ENCODE assay signal across 9 mouse cellular contexts in genomic region chr7:100816759-100817441, GRCm38 (mm10). TPM values are rescaled to one million over a fixed set of nuclear protein-coding genes. Genes with fewer than 3 reads are reported as not detected.
DNase-seq lines count a peak whose midpoint lies in the region; ATAC-seq and TF ChIP-seq lines count a peak whose summit lies in the region.
"Had no signal": no experiment of that assay in that cellular context is flagged by ENCODE, and none has a peak within 500 bp of the region (broad histone marks: within the 10 kb centered on the region; RNA-seq: fewer than 3 reads in every experiment).

No protein-coding gene starts in this region.

- peak overlapping the region; percentile 67 for H3K27ac ChIP-seq in heart, embryonic 15.5 days
- H3K27ac ChIP-seq in midbrain, postnatal 0 days (ENCODE audit: low read depth, low read length) = 0 out of 2 replicates have a peak overlapping the region, but pooled peaks have one; percentile 32
- no peak overlapping the region for H3K27ac ChIP-seq in hindbrain, embryonic 10.5 days
- H3K27ac ChIP-seq: neural tube, embryonic 13.5 days had no signal

- no peak for ATAC-seq in heart, embryonic 15.5 days (replicated peaks; ENCODE audit: insufficient number of reproducible peaks, insufficient read depth, low FRiP score, low read depth)
- ATAC-seq in midbrain, postnatal 0 days (ENCODE audit: low FRiP score) = no peak

- WGBS in heart, embryonic 15.5 days = 44% methylated on average over 6 of the region's 6 CpGs
- 53% methylated on average over 6 of the region's 6 CpGs for WGBS in midbrain, postnatal 0 days
- 73% methylated on average over 6 of the region's 6 CpGs for WGBS in hindbrain, embryonic 10.5 days

- intact Hi-C loops in heart, postnatal 25 days (cut with DNase I) = loop anchor here (5.0 to 10.0 kb wide), 2 partner anchors 130 to 292 kb away; no protein-coding TSS in a partner anchor

- DNase-seq in heart, postnatal 25 days (ENCODE audit: low spot score) = no peak
- DNase-seq in brain, adult 2 months (ENCODE audit: low read depth, low spot score) = peak; percentile 84
- peak; percentile 73 to 84 for DNase-seq in frontal cortex, postnatal 36 days (ENCODE audit: low spot score in 2 of 2)
- peak; percentile 44 for DNase-seq in midbrain, postnatal 0 days (ENCODE audit: low spot score)
- no peak for DNase-seq in neural tube, embryonic 10.5 days (ENCODE audit: extremely low spot score, low spot score)
- DNase-seq in gastrocnemius, postnatal 25 days = no peak
- no peak for DNase-seq in hindbrain, embryonic 10.5 days (ENCODE audit: low spot score)

- H3K9ac ChIP-seq in heart, embryonic 15.5 days = no peak overlapping the region
- no peak overlapping the region for H3K9ac ChIP-seq in midbrain, postnatal 0 days (replicated peaks; ENCODE audit: low read length, poor library complexity, severe bottlenecking)
- H3K9ac ChIP-seq: neural tube, embryonic 13.5 days had no signal

- no peak overlapping the region; the same call in 1 of the 2 replicates for H3K4me2 ChIP-seq in heart, embryonic 15.5 days
- no peak overlapping the region for H3K4me2 ChIP-seq in midbrain, postnatal 0 days (ENCODE audit: low read depth, low read length, poor library complexity, severe bottlenecking)
- H3K4me2 ChIP-seq: neural tube, embryonic 13.5 days had no signal

- no peaks in the 10 kb centered on the region for H3K27me3 ChIP-seq in heart, embryonic 15.5 days
- no peaks in the 10 kb centered on the region for H3K27me3 ChIP-seq in midbrain, postnatal 0 days (ENCODE audit: insufficient read depth, low read length)
- no peaks in the 10 kb centered on the region for H3K27me3 ChIP-seq in hindbrain, embryonic 10.5 days (ENCODE audit: insufficient read depth, poor library complexity, severe bottlenecking)
- H3K27me3 ChIP-seq: neural tube, embryonic 13.5 days had no signal

- no peak overlapping the region for H3K4me3 ChIP-seq in heart, embryonic 15.5 days
- no peak overlapping the region for H3K4me3 ChIP-seq in midbrain, postnatal 0 days (ENCODE audit: low read depth, low read length)
- no peak overlapping the region for H3K4me3 ChIP-seq in hindbrain, embryonic 10.5 days
- H3K4me3 ChIP-seq: neural tube, embryonic 13.5 days had no signal

- no peaks in the 10 kb centered on the region for H3K9me3 ChIP-seq in heart, embryonic 15.5 days (replicated peaks)
- H3K9me3 ChIP-seq in midbrain, postnatal 0 days (ENCODE audit: low read length) = no peaks in the 10 kb centered on the region
- H3K9me3 ChIP-seq in hindbrain, embryonic 10.5 days = no peaks in the 10 kb centered on the region
- H3K9me3 ChIP-seq: neural tube, embryonic 13.5 days had no signal

- H3K36me3 ChIP-seq in heart, embryonic 15.5 days = no peaks in the 10 kb centered on the region
- peaks cover 3% of the 10 kb centered on the region; the same call in 1 of the 2 replicates for H3K36me3 ChIP-seq in midbrain, postnatal 0 days (ENCODE audit: insufficient read depth, low read length)
- H3K36me3 ChIP-seq in hindbrain, embryonic 10.5 days = no peaks in the 10 kb centered on the region

- no peak for TF ChIP-seq CTCF in midbrain, postnatal 0 days (IDR thresholded peaks at IDR 0.05)

- H3K4me1 ChIP-seq in heart, embryonic 15.5 days (replicated peaks) = peaks cover 18% of the 10 kb centered on the region
- peaks cover 10% of the 10 kb centered on the region; the same call in 1 of the 2 replicates for H3K4me1 ChIP-seq in midbrain, postnatal 0 days (ENCODE audit: insufficient read depth, low read length)
- peaks cover 20% of the 10 kb centered on the region for H3K4me1 ChIP-seq in hindbrain, embryonic 10.5 days (replicated peaks)

RNA-seq across cellular contexts. Expression of gene Relt, which starts 46.3 kb away (rescaled TPM):
- 2.5 and 4.9 TPM in 2 replicates for polyA plus RNA-seq in heart, embryonic 15.5 days (2015; fragmentation: Nextera tagmentation; extraction: Ambion mirVana)
- total RNA-seq in heart, postnatal 25 days (2021) = 1 to 10 TPM; 2.4 to 3.0 TPM
- 7.8 and 9.0 TPM in 2 replicates for total RNA-seq in midbrain, postnatal 0 days (2014; rRNA removed)
- 5.1 and 5.3 TPM in 2 replicates for polyA plus RNA-seq in midbrain, postnatal 0 days (2015; fragmentation: Nextera tagmentation; extraction: Ambion mirVana)
- 10 to 100 TPM; 11.3 to 13.4 TPM for total RNA-seq in gastrocnemius, postnatal 25 days (2021)
- polyA plus RNA-seq in hindbrain, embryonic 10.5 days (2016; fragmentation: Nextera tagmentation; extraction: Ambion mirVana) = 3.6 and 4.8 TPM in 2 replicates

Comparison
In these comparisons a context has a peak if more than half of its experiments do, and no peak if none do; other contexts are left out.
1. DNase-seq: peak in brain, adult 2 months (single experiment), frontal cortex, postnatal 36 days (2 of 2) and midbrain, postnatal 0 days (single experiment); none in heart, postnatal 25 days (single experiment), neural tube, embryonic 10.5 days (single experiment), gastrocnemius, postnatal 25 days (single experiment) and hindbrain, embryonic 10.5 days (single experiment).